Mouse (Mus musculus) limb, embryonic 14.5 days (tissue): ENCODE data around the gene Gm45799. TPM values are rescaled to one million over a fixed set of nuclear protein-coding genes. Genes with fewer than 3 reads are reported as not detected.

Experiments used
- ATAC-seq: fragments of 200-750 bp; cut with Nextera tagmentation; 2 replicates; pipeline ENCODE4 v1.8.0; 2017; ENCODE audit warnings: low read depth, moderate number of reproducible peaks, moderate TSS enrichment; ENCODE audit not compliant: low FRiP score
- DNase-seq: peaks from one replicate; pipeline ENCODE4 v3.0.0-alpha.2; 2015; ENCODE audit warnings: low spot score
- H3K27ac ChIP-seq: fragments of 300-500 bp; sonication (generic); replicated peaks from 2 replicates; pipeline ENCODE4 v1.5.1; 2014; ENCODE audit warnings: low read depth, mild to moderate bottlenecking, low read length, moderate library complexity, mixed read lengths
- H3K27me3 ChIP-seq: fragments of 300-500 bp; sonication (generic); 2 replicates; pipeline ENCODE4 v1.6.1; 2014; ENCODE audit warnings: low read length, mixed read lengths; ENCODE audit not compliant: control insufficient read depth, insufficient read depth
- H3K36me3 ChIP-seq: fragments of 300-500 bp; sonication (generic); 2 replicates; pipeline ENCODE4 v1.6.1; 2014; ENCODE audit warnings: mild to moderate bottlenecking, low read length, moderate library complexity, mixed read lengths; ENCODE audit not compliant: control insufficient read depth, insufficient read depth
- H3K4me1 ChIP-seq: fragments of 300-500 bp; sonication (generic); 2 replicates; pipeline ENCODE4 v1.6.1; 2014; ENCODE audit warnings: antibody characterized with exemption, low read length, mixed read lengths; ENCODE audit not compliant: control insufficient read depth, insufficient read depth
- H3K4me2 ChIP-seq: fragments of 300-500 bp; sonication (generic); replicated peaks from 2 replicates; pipeline ENCODE4 v1.6.1; 2014; ENCODE audit warnings: low read depth, mild to moderate bottlenecking, low read length, moderate library complexity; ENCODE audit not compliant: severe bottlenecking
- H3K4me3 ChIP-seq: fragments of 300-500 bp; sonication (generic); replicated peaks from 2 replicates; pipeline ENCODE4 v1.5.1; 2014; ENCODE audit warnings: low read length
- H3K9ac ChIP-seq: fragments of 300-500 bp; sonication (generic); 2 replicates; pipeline ENCODE4 v1.6.1; 2014; ENCODE audit warnings: mild to moderate bottlenecking, low read depth, low read length, moderate library complexity; ENCODE audit not compliant: severe bottlenecking
- H3K9me3 ChIP-seq: fragments of 300-500 bp; sonication (generic); 2 replicates; pipeline ENCODE4 v1.6.1; 2016; ENCODE audit warnings: low read length; ENCODE audit not compliant: control insufficient read depth
- POLR2A ChIP-seq: fragments of 200-500 bp; IDR thresholded peaks from 2 replicates; pipeline ENCODE4 v1.8.0; 2012; ENCODE audit warnings: inconsistent platforms, mild to moderate bottlenecking, moderate library complexity, borderline replicate concordance; ENCODE audit not compliant: insufficient read depth, insufficient read length; ENCODE audit errors: extremely low read depth
- WGBS: fragments of 180-500 bp; shearing (Covaris S2); extraction: QIAGEN DNeasy Blood & Tissue Kit; methylation state at CpG from one replicate; pipeline ENCODE4 v1.1.7; 2014; 5-methylcytosine and 5-hydroxymethylcytosine counted together
- polyA plus RNA-seq, 2 experiments: library from polyadenylated mRNA; depleted of rRNA in 1 of 2; stranded (reverse) in 1 of 2; unstranded in 1 of 2; fragments of >200 nt; fragmentation: Nextera tagmentation in 1 of 2; extraction: Ambion mirVana in 1 of 2; gene quantifications; 2 replicates each; pipeline versions ENCODE4 v1.2.1 to v1.2.3; 2012 to 2014

Gene Gm45799
- polyA plus RNA-seq, 2 experiments: 40.4 to 186 TPM

GRCm38 (mm10) chr7:105640894-105641255, 523 bp downstream of the Gm45799 start:
- H3K4me3 ChIP-seq: peak overlapping the region; percentile 77
- no peaks in the 10 kb centered on the region for H3K9me3 ChIP-seq
- peak overlapping the region; percentile 87 for H3K27ac ChIP-seq
- H3K27me3 ChIP-seq: no peaks in the 10 kb centered on the region
- peak overlapping the region; percentile 82 for H3K9ac ChIP-seq
- no peak for DNase-seq
- ATAC-seq: no peak; the same call in 1 of the 2 replicates
- no peak for TF ChIP-seq POLR2A
- H3K4me1 ChIP-seq: peaks cover 14% of the 10 kb centered on the region; the same call in 1 of the 2 replicates
- WGBS: 0% methylated on average over 17 of the region's 18 CpGs
- H3K4me2 ChIP-seq: peak overlapping the region; percentile 87
- H3K36me3 ChIP-seq: peaks cover 44% of the 10 kb centered on the region

- Histone ChIP-seq H3K4me1 (peaks cover 14% of the 10 kb centered on the region; the same call in 1 of the 2 replicates), H3K4me2 (peak overlapping the region; percentile 87; the same call in 1 of the 2 replicates), H3K9ac (no peak overlapping the region), H3K36me3 (peaks cover 35% of the 10 kb centered on the region), H3K9me3 (no peaks in the 10 kb centered on the region), H3K27me3 (no peaks in the 10 kb centered on the region), H3K4me3 (no peak overlapping the region), H3K27ac (no peak overlapping the region)
- DNase-seq (no peak), ATAC-seq (no peak)
- 81% methylated on average over 3 of the region's 3 CpGs for WGBS
- no peak for TF ChIP-seq POLR2A
Measured at GRCm38 (mm10) chr7:105641936-105642335, 1.6 kb downstream of the Gm45799 start.

- no peak for TF ChIP-seq POLR2A
Measured at GRCm38 (mm10) chr7:105650639-105651435, 10.5 kb downstream of the Gm45799 start, which contains the start of gene Dnhd1. TSS of gene Dnhd1 (plus strand) at chr7:105650827.

GRCm38 (mm10) chr7:105685541-105686197, 45.3 kb downstream of the Gm45799 start:
- Histone ChIP-seq H3K36me3 (no peaks in the 10 kb centered on the region), H3K27me3 (no peaks in the 10 kb centered on the region), H3K4me1 (no peaks in the 10 kb centered on the region), H3K27ac (no peak overlapping the region), H3K4me3 (no peak overlapping the region), H3K4me2 (no peak overlapping the region), H3K9ac (no peak overlapping the region), H3K9me3 (no peaks in the 10 kb centered on the region)
- WGBS: 12% methylated on average over 13 of the region's 13 CpGs
- ATAC-seq (peak; percentile 80), DNase-seq (peak; percentile 13)
- TF ChIP-seq POLR2A: no peak

More at GRCm38 (mm10) chr7:105650639-105651435, 10.5 kb downstream of the Gm45799 start, which contains the start of gene Dnhd1:
- H3K4me1 ChIP-seq: no peaks in the 10 kb centered on the region
- DNase-seq: peak; percentile 81
- 0 out of 2 replicates have a peak, but pooled peaks cover 3% of the 10 kb centered on the region for H3K36me3 ChIP-seq
- H3K4me2 ChIP-seq: peak within 1 kb of the TSS; percentile 65
- no peaks in the 10 kb centered on the region for H3K9me3 ChIP-seq
- ATAC-seq: peak; percentile 91
- H3K27me3 ChIP-seq: no peaks in the 10 kb centered on the region
- peak within 1 kb of the TSS; percentile 62 for H3K27ac ChIP-seq
- H3K9ac ChIP-seq: peak within 1 kb of the TSS; percentile 21; the same call in 1 of the 2 replicates
- peak within 1 kb of the TSS; percentile 41 for H3K4me3 ChIP-seq
- 2% methylated on average over 17 of the region's 17 CpGs for WGBS

- no peak for DNase-seq
- Histone ChIP-seq H3K4me3 (no peak overlapping the region), H3K27ac (no peak overlapping the region), H3K9ac (no peak overlapping the region), H3K36me3 (no peaks in the 10 kb centered on the region), H3K9me3 (no peaks in the 10 kb centered on the region), H3K27me3 (no peaks in the 10 kb centered on the region), H3K4me1 (no peaks in the 10 kb centered on the region), H3K4me2 (no peak overlapping the region)
- WGBS: 79% methylated on average over 1 of the region's 1 CpGs
- TF ChIP-seq POLR2A: no peak
- ATAC-seq: no peak
Measured at GRCm38 (mm10) chr7:105690875-105691274, 50.5 kb downstream of the Gm45799 start.
